15 mouse cellular contexts compared by ENCODE assay signal in the genomic region with DNA sequence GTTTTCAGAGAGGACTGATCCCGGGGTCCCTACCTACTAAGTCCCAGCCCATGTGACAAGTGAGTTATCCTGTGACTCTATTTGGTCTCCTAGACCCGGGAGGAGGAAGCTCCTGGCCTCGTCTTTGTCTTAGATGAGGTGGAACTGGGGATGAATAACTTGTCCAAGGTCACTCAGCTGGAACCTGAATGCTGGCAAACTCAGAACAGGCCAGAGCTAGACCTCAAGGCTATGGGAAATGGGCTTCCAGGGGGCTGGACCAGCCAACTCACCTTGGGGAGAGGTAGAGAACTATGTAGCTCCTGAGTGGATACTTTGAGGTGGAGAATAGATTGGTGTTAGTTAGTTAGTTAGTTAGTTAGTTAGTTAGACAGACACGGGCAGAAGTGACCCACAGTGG. TPM values are rescaled to one million over a fixed set of nuclear protein-coding genes. Genes with fewer than 3 reads are reported as not detected.
A peak's percentile ranks its signal among the peaks of the same experiment; 100 is the strongest.
DNase-seq lines count a peak whose midpoint lies in the region; ATAC-seq and TF ChIP-seq lines count a peak whose summit lies in the region.
"Had no signal": no experiment of that assay in that cellular context is flagged by ENCODE, and none has a peak within 500 bp of the region (broad histone marks: within the 10 kb centered on the region; RNA-seq: fewer than 3 reads in every experiment).

No protein-coding gene starts in this region.

- ATAC-seq in forebrain, embryonic 14.5 days: no peak
- ATAC-seq in forebrain, embryonic 15.5 days (replicated peaks): no peak
- ATAC-seq in heart, embryonic 16.5 days (replicated peaks; ENCODE audit: extremely low read depth, insufficient read depth, low FRiP score): no peak
- no peak for ATAC-seq in lung, embryonic 14.5 days (ENCODE audit: insufficient read depth)
- ATAC-seq: liver, embryonic 12.5 days; lung, postnatal 0 days had no signal

- H3K4me1 ChIP-seq in forebrain, embryonic 14.5 days (ENCODE audit: control insufficient read depth, insufficient read depth, low read length): peaks cover 3% of the 10 kb centered on the region; the same call in 1 of the 2 replicates
- H3K4me1 ChIP-seq in forebrain, embryonic 15.5 days: peaks cover 20% of the 10 kb centered on the region
- H3K4me1 ChIP-seq in heart, embryonic 16.5 days (ENCODE audit: control insufficient read depth, insufficient read depth, low read length): peaks cover 19% of the 10 kb centered on the region
- no peaks in the 10 kb centered on the region for H3K4me1 ChIP-seq in lung, embryonic 14.5 days (ENCODE audit: insufficient read depth)
- H3K4me1 ChIP-seq in lung, adult 2 months (ENCODE audit: control insufficient read depth, insufficient read depth, low read length): peaks cover 5% of the 10 kb centered on the region; the same call in 1 of the 2 replicates

- intact Hi-C loops in heart, postnatal 10 days (cut with DNase I): no loop called here

- H3K9ac ChIP-seq in forebrain, embryonic 14.5 days (ENCODE audit: low read length): no peak overlapping the region
- H3K9ac ChIP-seq in forebrain, embryonic 15.5 days (replicated peaks): no peak overlapping the region
- no peak overlapping the region for H3K9ac ChIP-seq in heart, embryonic 16.5 days (ENCODE audit: low read length)
- no peak overlapping the region for H3K9ac ChIP-seq in lung, embryonic 14.5 days
- H3K9ac ChIP-seq: liver, embryonic 12.5 days had no signal

- no peak overlapping the region for H3K27ac ChIP-seq in forebrain, embryonic 14.5 days (ENCODE audit: low read depth, low read length)
- no peak overlapping the region for H3K27ac ChIP-seq in forebrain, embryonic 15.5 days (replicated peaks)
- H3K27ac ChIP-seq in heart, embryonic 16.5 days (ENCODE audit: low read length): no peak overlapping the region
- H3K27ac ChIP-seq in lung, embryonic 14.5 days (ENCODE audit: low read depth): no peak overlapping the region
- H3K27ac ChIP-seq: liver, embryonic 12.5 days had no signal

- WGBS in forebrain, embryonic 14.5 days: 64% methylated on average over 4 of the region's 4 CpGs
- WGBS in forebrain, embryonic 15.5 days: 68% methylated on average over 4 of the region's 4 CpGs
- 58% methylated on average over 4 of the region's 4 CpGs for WGBS in heart, embryonic 16.5 days
- WGBS in lung, embryonic 14.5 days: 58% methylated on average over 4 of the region's 4 CpGs
- 51% methylated on average over 4 of the region's 4 CpGs for WGBS in lung, adult 2 months

- H3K9me3 ChIP-seq in forebrain, embryonic 14.5 days (replicated peaks; ENCODE audit: control insufficient read depth, low read length): no peaks in the 10 kb centered on the region
- no peaks in the 10 kb centered on the region for H3K9me3 ChIP-seq in forebrain, embryonic 15.5 days
- no peaks in the 10 kb centered on the region for H3K9me3 ChIP-seq in heart, embryonic 16.5 days (replicated peaks; ENCODE audit: control insufficient read depth, low read length)
- H3K9me3 ChIP-seq in lung, embryonic 14.5 days (ENCODE audit: low read depth, low read length): no peaks in the 10 kb centered on the region
- H3K9me3 ChIP-seq: liver, embryonic 12.5 days had no signal

- DNase-seq in forebrain, embryonic 14.5 days (ENCODE audit: low spot score): no peak
- no peak for DNase-seq in heart, postnatal 10 days
- DNase-seq in lung, embryonic 14.5 days: no peak
- no peak for DNase-seq in lung, adult 2 months
- DNase-seq in thymus, postnatal 4 days: no peak
- DNase-seq: adrenal gland, postnatal 25 days; cerebellum, adult 9-10 months; embryo, embryonic 11 days had no signal

- H3K27me3 ChIP-seq in forebrain, embryonic 14.5 days (replicated peaks; ENCODE audit: control insufficient read depth, insufficient read depth, low read length): peaks cover 48% of the 10 kb centered on the region
- H3K27me3 ChIP-seq in forebrain, embryonic 15.5 days: peaks cover 58% of the 10 kb centered on the region
- H3K27me3 ChIP-seq in heart, embryonic 16.5 days (ENCODE audit: control insufficient read depth, insufficient read depth, low read length): peaks cover 12% of the 10 kb centered on the region
- peaks cover 54% of the 10 kb centered on the region for H3K27me3 ChIP-seq in lung, embryonic 14.5 days (ENCODE audit: insufficient read depth, low read length)
- H3K27me3 ChIP-seq in myocyte (ENCODE audit: control insufficient read depth, insufficient read depth, insufficient read length): peaks cover 4% of the 10 kb centered on the region

- no peak for TF ChIP-seq POLR2A in lung, adult 2 months (IDR thresholded peaks at IDR 0.05; ENCODE audit: borderline replicate concordance, extremely low read depth, low read depth, low read length)
- no peak for TF ChIP-seq POLR2A in myocyte (IDR thresholded peaks at IDR 0.05; ENCODE audit: insufficient read length, low read depth)

- H3K4me3 ChIP-seq in forebrain, embryonic 14.5 days (ENCODE audit: low read depth, low read length): no peak overlapping the region
- H3K4me3 ChIP-seq in forebrain, embryonic 15.5 days: no peak overlapping the region
- H3K4me3 ChIP-seq in heart, embryonic 16.5 days (ENCODE audit: low read length): no peak overlapping the region
- no peak overlapping the region for H3K4me3 ChIP-seq in lung, embryonic 14.5 days (ENCODE audit: low read depth, low read length)
- H3K4me3 ChIP-seq in lung, adult 2 months (replicated peaks; ENCODE audit: extremely low read depth, low read depth, low read length): no peak overlapping the region
- H3K4me3 ChIP-seq in myocyte: peak overlapping the region; percentile 72
- H3K4me3 ChIP-seq: liver, embryonic 12.5 days had no signal

- H3K4me2 ChIP-seq in forebrain, embryonic 14.5 days (ENCODE audit: low read length): peak overlapping the region; percentile 10; the same call in 1 of the 2 replicates
- no peak overlapping the region for H3K4me2 ChIP-seq in forebrain, embryonic 15.5 days (replicated peaks)
- H3K4me2 ChIP-seq in heart, embryonic 16.5 days (ENCODE audit: low read depth, low read length): peak overlapping the region; percentile 84; the same call in 1 of the 2 replicates
- H3K4me2 ChIP-seq in lung, embryonic 14.5 days: peak overlapping the region; percentile 81; the same call in 1 of the 2 replicates
- H3K4me2 ChIP-seq in myocyte (ENCODE audit: low read depth): peak overlapping the region; percentile 82
- H3K4me2 ChIP-seq: liver, embryonic 12.5 days had no signal

- TF ChIP-seq CTCF in lung, embryonic 14.5 days (IDR thresholded peaks at IDR 0.05; ENCODE audit: low read depth): no peak
- no peak for TF ChIP-seq CTCF in lung, adult 2 months (IDR thresholded peaks at IDR 0.05; ENCODE audit: insufficient read depth, low read length)

- H3ac ChIP-seq in myocyte (ENCODE audit: control insufficient read depth, insufficient read length): no peak overlapping the region

- no peaks in the 10 kb centered on the region for H3K36me3 ChIP-seq in forebrain, embryonic 14.5 days (ENCODE audit: control insufficient read depth, insufficient read depth, low read length)
- H3K36me3 ChIP-seq in forebrain, embryonic 15.5 days: no peaks in the 10 kb centered on the region
- H3K36me3 ChIP-seq in heart, embryonic 16.5 days (ENCODE audit: control insufficient read depth, insufficient read depth): no peaks in the 10 kb centered on the region
- H3K36me3 ChIP-seq in lung, embryonic 14.5 days (ENCODE audit: insufficient read depth): no peaks in the 10 kb centered on the region
- no peaks in the 10 kb centered on the region for H3K36me3 ChIP-seq in myocyte (ENCODE audit: control insufficient read depth, insufficient read depth)
- H3K36me3 ChIP-seq: liver, embryonic 12.5 days had no signal

- H3K79me2 ChIP-seq in myocyte (ENCODE audit: control insufficient read depth, insufficient read depth): peaks cover 37% of the 10 kb centered on the region

TF ChIP-seq in myocyte, 11 proteins besides CTCF, POLR2A, EP300 and RAD21:
- no peak for TF ChIP-seq REST (IDR thresholded peaks at IDR 0.05; ENCODE audit: insufficient read depth, insufficient read length)
- no peak for TF ChIP-seq USF1 (IDR thresholded peaks at IDR 0.05; ENCODE audit: low read depth)
- no peak for TF ChIP-seq POLR2AphosphoS2 (IDR thresholded peaks at IDR 0.05; ENCODE audit: insufficient read length, low read depth)
- no peak for TF ChIP-seq TCF12 (IDR thresholded peaks at IDR 0.05; ENCODE audit: insufficient read depth, poor library complexity, severe bottlenecking)
- no peak for TF ChIP-seq MYOG (IDR thresholded peaks at IDR 0.05; ENCODE audit: control insufficient read depth in 1 of 3, insufficient read depth in 1 of 3, insufficient read length in 2 of 3, low read depth in 2 of 3)
- no peak for TF ChIP-seq MAX (IDR thresholded peaks at IDR 0.05; ENCODE audit: low read depth)
- TF ChIP-seq CEBPB (IDR thresholded peaks at IDR 0.05; ENCODE audit: insufficient read depth, poor library complexity, severe bottlenecking): no peak

RNA-seq across cellular contexts. Expression of gene Htra1, which starts 2.1 kb away (rescaled TPM):
- polyA plus RNA-seq in forebrain, embryonic 14.5 days (2014; fragmentation: Nextera tagmentation; extraction: Ambion mirVana): 24.7 and 26.6 TPM in 2 replicates
- 23.6 and 23.8 TPM in 2 replicates for polyA plus RNA-seq in forebrain, embryonic 15.5 days (2015; fragmentation: Nextera tagmentation; extraction: Ambion mirVana)
- 63.4 and 65.6 TPM in 2 replicates for polyA plus RNA-seq in heart, embryonic 16.5 days (2015; fragmentation: Nextera tagmentation; extraction: Ambion mirVana)
- total RNA-seq in heart, postnatal 10 days (2021): 100 to 1,000 TPM; 176 to 209 TPM
- polyA plus RNA-seq in lung, embryonic 14.5 days (2014; fragmentation: Nextera tagmentation; extraction: Ambion mirVana): 25.8 and 30.0 TPM in 2 replicates
- polyA plus RNA-seq in lung, adult 2 months (2012; rRNA removed): 64.7 and 65.2 TPM in 2 replicates
- 176 TPM for polyA plus RNA-seq in myocyte (2012; fragmentation: generic; extraction: Trizol)
- total RNA-seq: megakaryocyte-erythroid progenitor cell, adult 5-6 weeks; neutrophil, adult 5-6 weeks had no signal
